Mouse (Mus musculus) C2C12 (cell line): ENCODE measurements at regions not wholly inside any gene's neighbourhood (a gene's known extent, or its start where the extent isn't known, plus 50 kb on each side); places are given as distances from the start of the nearest gene placed in this dataset.

ENCODE experiments used
- CTCF ChIP-seq: IDR thresholded peaks from one replicate; pipeline ENCODE4 v1.5.1; 2011; ENCODE audit not compliant: control insufficient read depth, insufficient read depth, insufficient read length
- MAX ChIP-seq: IDR thresholded peaks from one replicate; pipeline ENCODE4 v1.6.1; 2011; ENCODE audit warnings: mild to moderate bottlenecking, control low read depth
- MYOD1 ChIP-seq: IDR thresholded peaks from one replicate; pipeline ENCODE4 v1.6.1; 2011; ENCODE audit warnings: low read depth; ENCODE audit not compliant: control insufficient read depth, insufficient read length
- MYOG ChIP-seq: IDR thresholded peaks from one replicate; pipeline ENCODE4 v1.6.1; 2011; ENCODE audit not compliant: control insufficient read depth, insufficient read length; ENCODE audit errors: extremely low read depth
- USF1 ChIP-seq: IDR thresholded peaks from one replicate; pipeline ENCODE4 v1.6.1; 2011; ENCODE audit warnings: low read depth, mild to moderate bottlenecking, control low read depth, moderate library complexity

DNA sequence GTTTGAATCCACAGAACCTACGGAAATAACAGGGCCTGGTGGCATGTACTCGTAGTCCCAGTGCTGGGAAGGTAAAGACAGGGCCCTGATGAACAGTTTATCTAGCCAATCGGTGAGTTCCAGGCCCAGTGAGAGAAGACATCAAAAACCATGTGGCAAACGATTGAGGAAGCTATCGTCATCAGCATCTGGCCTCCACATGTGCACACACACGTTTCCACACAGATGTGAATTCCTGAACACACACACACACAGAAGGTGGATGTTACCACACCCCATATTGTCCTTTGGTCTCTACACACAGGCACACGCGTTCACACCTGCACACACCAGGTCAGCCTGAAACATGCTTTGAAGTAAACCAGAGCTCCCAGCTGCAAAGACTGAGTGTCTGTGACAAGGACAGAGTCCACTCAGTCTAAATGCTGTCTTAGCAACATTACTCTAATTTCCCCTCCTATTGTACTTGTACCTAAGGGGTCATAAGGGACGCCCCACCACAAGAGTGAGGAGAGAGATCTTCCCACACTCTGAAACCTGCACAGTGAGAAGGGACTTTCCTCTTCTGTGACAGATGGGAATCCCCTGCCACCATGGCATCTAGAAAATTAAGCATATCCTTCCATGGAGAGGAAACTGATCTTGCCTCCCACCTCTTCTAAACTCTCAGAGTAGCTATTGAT, 159.1 kb upstream of the Tbl1xr1 start:
- TF ChIP-seq CTCF (no peak), MAX (no peak), MYOD1 (no peak), MYOG (no peak), USF1 (no peak)
